Mouse (Mus musculus) thymus, adult 2 months (tissue): ENCODE measurements around the gene Papss1.

Experiments used
- CTCF ChIP-seq: fragments of 200-500 bp; IDR thresholded peaks from 2 replicates; pipeline ENCODE4 v1.5.1; 2012; ENCODE audit warnings: mild to moderate bottlenecking, control low read depth, low read length, moderate library complexity, borderline replicate concordance; ENCODE audit not compliant: control insufficient read depth, poor library complexity, insufficient read depth; ENCODE audit errors: extremely low read depth
- POLR2A ChIP-seq: fragments of 200-500 bp; IDR thresholded peaks from 2 replicates; pipeline ENCODE4 v1.6.1; 2012; ENCODE audit warnings: mild to moderate bottlenecking, low read length, control low read depth, moderate library complexity; ENCODE audit not compliant: control insufficient read depth, poor library complexity, insufficient read depth; ENCODE audit errors: extremely low read depth

- TF ChIP-seq CTCF (no peak), POLR2A (no peak)
These were observed 14.5 kb upstream of the Papss1 start for GRCm38 (mm10) chr3:131550046-131550445.
